Mouse (Mus musculus) gastrocnemius, adult 8-10 months (tissue): ENCODE measurements around the gene Sptan1. TPM values are rescaled to one million over a fixed set of nuclear protein-coding genes. Genes with fewer than 3 reads are reported as not detected.

ENCODE experiments used
- microRNA-seq: library from miRNA; unstranded; fragments of <30 nt; microRNA quantifications from one replicate; pipeline ENCODE4 v1.2.0, GENCODE M21; 2022
- total RNA-seq, 4 experiments: library from RNA; stranded (reverse); gene quantifications; 2 replicates each; pipeline ENCODE4 v1.2.4; 2022

The Sptan1 gene
- total RNA-seq, 4 experiments from 2014 or later, result 29.2 to 43.7 (median 36.4) TPM

Small RNA genes lying within 50 kb of the gene (microRNA-seq; reads per million reads assigned to microRNA genes)
- not detected for gene Mir6997

Other genes starting within 250 kb of the Sptan1 start
- not detected for gene Gm13420, start 213.9 kb upstream of the Sptan1 start, total RNA-seq
- gene Gm13547, start 206.2 kb upstream of the Sptan1 start, total RNA-seq, result not detected
- 1 to 10 TPM; 6.7 to 8.4 (median 7.5) TPM for gene Coq4, start 178.1 kb upstream of the Sptan1 start, total RNA-seq
- gene Trub2, start 177.1 kb upstream of the Sptan1 start, total RNA-seq, result 10 to 100 TPM; 20.8 to 31.6 (median 26.2) TPM
- 1 to 10 TPM; 5.4 to 7.5 (median 6.6) TPM for gene Slc27a4, start 162.9 kb upstream of the Sptan1 start, total RNA-seq
- gene Urm1, start 145.5 kb upstream of the Sptan1 start, total RNA-seq, result 10 to 100 TPM; 25.7 to 33.0 (median 28.5) TPM
- gene Cercam, start 96.4 kb upstream of the Sptan1 start, total RNA-seq, result 1 to 10 TPM; 1.4 to 3.6 (median 1.7) TPM
- gene Odf2, start 76.3 kb upstream of the Sptan1 start, total RNA-seq, result 10 to 100 TPM in 3 of 4 experiments, 1 to 10 TPM in 1; 9.9 to 12.1 (median 11.1) TPM
- 10 to 100 TPM; 20.1 to 27.0 (median 22.9) TPM for gene Gle1, start 30.1 kb upstream of the Sptan1 start, total RNA-seq
- gene Wdr34, start 83.3 kb downstream of the Sptan1 start, total RNA-seq, result 1 to 10 TPM; 3.9 to 5.6 (median 4.3) TPM
- 100 to 1,000 TPM; 106 to 121 (median 118) TPM for gene Set, start 91.8 kb downstream of the Sptan1 start, total RNA-seq
- 1 to 10 TPM; 2.1 to 3.2 (median 2.7) TPM for gene Pkn3, start 112.1 kb downstream of the Sptan1 start, total RNA-seq
- 1 to 10 TPM; 3.1 to 3.9 (median 3.4) TPM for gene Zdhhc12, start 128.1 kb downstream of the Sptan1 start, total RNA-seq
- gene Zer1, start 159.0 kb downstream of the Sptan1 start, total RNA-seq, result 10 to 100 TPM; 23.5 to 24.8 (median 24.3) TPM
- gene Tbc1d13, start 168.2 kb downstream of the Sptan1 start, total RNA-seq, result 10 to 100 TPM; 11.1 to 13.9 (median 11.2) TPM
- 10 to 100 TPM; 50.3 to 59.4 (median 56.9) TPM for gene Endog, start 205.9 kb downstream of the Sptan1 start, total RNA-seq
- 1 to 10 TPM; 3.4 to 5.1 (median 4.3) TPM for gene Spout1, start 212.9 kb downstream of the Sptan1 start, total RNA-seq
- 10 to 100 TPM; 23.0 to 28.7 (median 26.8) TPM for gene Kyat1, start 240.3 kb downstream of the Sptan1 start, total RNA-seq